Mouse (Mus musculus) small intestine, adult 2 months (tissue): ENCODE measurements around the gene Apobec1. TPM values are rescaled to one million over a fixed set of nuclear protein-coding genes. Genes with fewer than 3 reads are reported as not detected.

Source experiments
- H3K27ac ChIP-seq: fragments of 200-500 bp; 2 replicates; pipeline ENCODE4 v1.5.1; 2012; ENCODE audit warnings: low read depth, low read length, control low read depth, inconsistent platforms; ENCODE audit not compliant: insufficient read depth
- H3K27me3 ChIP-seq: fragments of 200-500 bp; 2 replicates; pipeline ENCODE4 v1.6.1; 2012; ENCODE audit warnings: mild to moderate bottlenecking, moderate library complexity, low read length, inconsistent platforms; ENCODE audit not compliant: control insufficient read depth, insufficient read depth
- H3K36me3 ChIP-seq: fragments of 200-500 bp; 2 replicates; pipeline ENCODE4 v1.6.1; 2012; ENCODE audit warnings: mild to moderate bottlenecking, low read length, control low read depth, inconsistent platforms; ENCODE audit not compliant: control insufficient read depth, insufficient read depth
- H3K4me1 ChIP-seq: fragments of 200-500 bp; 2 replicates; pipeline ENCODE4 v1.6.1; 2012; ENCODE audit warnings: low read length, inconsistent platforms, mixed read lengths; ENCODE audit not compliant: control insufficient read depth, insufficient read depth, insufficient read length
- H3K4me3 ChIP-seq: fragments of 200-500 bp; 2 replicates; pipeline ENCODE4 v1.5.1; 2012; ENCODE audit warnings: low read depth, mild to moderate bottlenecking, control low read depth, inconsistent platforms, low read length, moderate library complexity
- CTCF ChIP-seq: fragments of 200-500 bp; IDR thresholded peaks from 2 replicates; pipeline ENCODE4 v1.5.1; 2012; ENCODE audit warnings: low read depth, mild to moderate bottlenecking, control low read depth, inconsistent platforms, low read length, moderate library complexity, mixed read lengths; ENCODE audit not compliant: insufficient replicate concordance, insufficient read length; ENCODE audit errors: extremely low read depth
- POLR2A ChIP-seq: fragments of 200-500 bp; IDR thresholded peaks from 2 replicates; pipeline ENCODE4 v1.6.1; 2012; ENCODE audit warnings: low read depth, mild to moderate bottlenecking, control low read depth, inconsistent platforms, low read length, moderate library complexity
- WGBS: fragments of 180-500 bp; shearing (Covaris S2); methylation state at CpG from one replicate; pipeline ENCODE4 v1.1.7; 2018; 5-methylcytosine and 5-hydroxymethylcytosine counted together
- polyA plus RNA-seq: library from polyadenylated mRNA; depleted of rRNA; stranded (reverse); fragments of >200 nt; gene quantifications from 2 replicates; pipeline ENCODE4 v1.2.3, GENCODE M21; 2012

Gene Apobec1
- polyA plus RNA-seq, 1 experiment = 15.2 TPM

GRCm38 (mm10) chr6:122604260-122604659 is 2.0 kb upstream of the Apobec1 start:
- H3K4me1 ChIP-seq = peaks cover 2% of the 10 kb centered on the region; the same call in 1 of the 2 replicates
- no peak overlapping the region for H3K4me3 ChIP-seq
- no peaks in the 10 kb centered on the region for H3K36me3 ChIP-seq
- H3K27me3 ChIP-seq = no peaks in the 10 kb centered on the region
- H3K27ac ChIP-seq = 0 out of 2 replicates have a peak overlapping the region, but pooled peaks have one; percentile 22
- no peak for TF ChIP-seq POLR2A
- TF ChIP-seq CTCF = no peak

GRCm38 (mm10) chr6:122602992-122603322 is 713 bp upstream of the Apobec1 start:
- peak overlapping the region; percentile 77; the same call in 1 of the 2 replicates for H3K27ac ChIP-seq
- H3K36me3 ChIP-seq = no peaks in the 10 kb centered on the region
- H3K4me1 ChIP-seq = peaks cover 5% of the 10 kb centered on the region; the same call in 1 of the 2 replicates
- H3K27me3 ChIP-seq = no peaks in the 10 kb centered on the region
- 0% methylated on average over 1 of the region's 1 CpGs for WGBS
- TF ChIP-seq CTCF (no peak), POLR2A (no peak)
- no peak overlapping the region for H3K4me3 ChIP-seq

- Histone ChIP-seq H3K36me3 (no peaks in the 10 kb centered on the region), H3K27ac (peak overlapping the region; percentile 77; the same call in 1 of the 2 replicates), H3K4me1 (peaks cover 3% of the 10 kb centered on the region; the same call in 1 of the 2 replicates), H3K4me3 (no peak overlapping the region), H3K27me3 (no peaks in the 10 kb centered on the region)
- no peak for TF ChIP-seq CTCF
- no peak for TF ChIP-seq POLR2A
- 71% methylated on average over 3 of the region's 3 CpGs for WGBS
Observed at GRCm38 (mm10) chr6:122601615-122602014, 629 bp downstream of the Apobec1 start.

- H3K27me3 ChIP-seq = no peaks in the 10 kb centered on the region
- H3K4me1 ChIP-seq = peaks cover 3% of the 10 kb centered on the region; the same call in 1 of the 2 replicates
- H3K36me3 ChIP-seq = no peaks in the 10 kb centered on the region
- TF ChIP-seq CTCF (no peak), POLR2A (no peak)
- 78% methylated on average over 4 of the region's 4 CpGs for WGBS
- H3K4me3 ChIP-seq = no peak overlapping the region
- H3K27ac ChIP-seq = no peak overlapping the region
Observed at GRCm38 (mm10) chr6:122601031-122601430, 1.2 kb downstream of the Apobec1 start.

- Histone ChIP-seq H3K27me3 (no peaks in the 10 kb centered on the region), H3K36me3 (no peaks in the 10 kb centered on the region), H3K4me1 (peaks cover 3% of the 10 kb centered on the region; the same call in 1 of the 2 replicates), H3K27ac (peak overlapping the region; percentile 11; the same call in 1 of the 2 replicates), H3K4me3 (no peak overlapping the region)
- 84% methylated on average over 7 of the region's 7 CpGs for WGBS
- TF ChIP-seq CTCF = no peak
- no peak for TF ChIP-seq POLR2A
Observed at GRCm38 (mm10) chr6:122600066-122600646, 2.1 kb downstream of the Apobec1 start.

- H3K27me3 ChIP-seq = no peaks in the 10 kb centered on the region
- TF ChIP-seq CTCF (no peak), POLR2A (no peak)
- WGBS = 79% methylated on average over 9 of the region's 9 CpGs
- H3K4me3 ChIP-seq = no peak overlapping the region
- peak overlapping the region; percentile 55 for H3K27ac ChIP-seq
- H3K4me1 ChIP-seq = peaks cover 3% of the 10 kb centered on the region; the same call in 1 of the 2 replicates
- H3K36me3 ChIP-seq = no peaks in the 10 kb centered on the region
Observed at GRCm38 (mm10) chr6:122599054-122599737, 3.0 kb downstream of the Apobec1 start.

GRCm38 (mm10) chr6:122598436-122598835 is 3.8 kb downstream of the Apobec1 start:
- WGBS = 17% methylated on average over 6 of the region's 6 CpGs
- Histone ChIP-seq H3K27me3 (no peaks in the 10 kb centered on the region), H3K4me1 (peaks cover 3% of the 10 kb centered on the region; the same call in 1 of the 2 replicates), H3K4me3 (no peak overlapping the region), H3K36me3 (no peaks in the 10 kb centered on the region), H3K27ac (peak overlapping the region; percentile 55)
- TF ChIP-seq POLR2A (no peak), CTCF (no peak)
